Mouse (Mus musculus) heart, adult 9 months (tissue): ENCODE data around the gene Gtpbp2.

Experiments
- DNase-seq, 2 experiments: peaks; one replicate each; pipeline ENCODE4 v3.0.0; 2022; ENCODE audit warnings: low spot score in 2 of 2

Gene Gtpbp2

GRCm38 (mm10) chr17:46203078-46203477 is 42.2 kb downstream of the Gtpbp2 start:
- no peak for DNase-seq

DNA sequence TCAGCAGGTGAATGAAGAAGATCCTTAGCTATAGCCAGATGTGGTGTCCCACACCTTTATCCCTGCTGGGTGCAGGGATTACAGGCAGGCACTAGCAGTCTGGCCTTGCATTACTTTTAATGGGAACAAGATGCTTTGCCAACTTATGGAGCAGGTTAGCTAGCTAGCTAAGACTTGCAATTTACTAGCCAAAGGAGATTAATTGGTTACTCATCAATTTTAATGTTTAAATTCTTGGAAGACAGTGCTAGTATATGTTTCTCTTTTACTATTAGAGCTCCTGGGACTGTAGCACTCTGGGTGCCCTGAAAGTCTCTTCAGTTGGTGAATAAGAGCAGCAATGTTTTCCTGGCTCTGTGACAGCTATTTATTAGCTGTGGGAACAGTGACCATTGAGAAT is 45.8 kb downstream of the Gtpbp2 start:
- DNase-seq, result no peak

DNA sequence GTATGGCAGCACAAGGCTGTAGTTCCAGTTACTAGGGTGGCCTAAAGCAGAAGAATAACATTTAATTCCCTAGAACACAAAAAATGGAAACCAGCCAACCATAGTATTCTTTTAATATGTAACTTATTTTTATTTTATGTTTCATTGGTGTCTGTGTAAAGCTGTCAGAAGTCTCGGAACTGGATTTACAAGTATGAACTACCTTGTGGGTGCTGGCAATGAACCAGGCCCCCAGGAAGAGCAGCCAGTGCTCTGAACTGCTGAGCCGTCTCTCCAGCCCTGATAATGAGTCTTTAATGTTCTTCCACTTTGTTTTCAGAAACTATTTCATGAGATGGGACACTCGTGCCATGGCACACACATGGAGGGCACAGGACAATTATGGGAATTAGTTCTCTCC is 49.7 kb downstream of the Gtpbp2 start:
- no peak for DNase-seq
